ENCODE assay signal across 30 mouse cellular contexts in genomic region chr2:122618719-122619118, GRCm38 (mm10). TPM values are rescaled to one million over a fixed set of nuclear protein-coding genes. Genes with fewer than 3 reads are reported as not detected.
DNase-seq lines count a peak whose midpoint lies in the region; ATAC-seq and TF ChIP-seq lines count a peak whose summit lies in the region.
"Had no signal": no experiment of that assay in that cellular context is flagged by ENCODE, and none has a peak within 500 bp of the region (broad histone marks: within the 10 kb centered on the region; RNA-seq: fewer than 3 reads in every experiment).

No protein-coding gene starts in this region.

- no peak overlapping the region for H3K4me3 ChIP-seq in hindbrain, embryonic 12.5 days
- H3K4me3 ChIP-seq in hindbrain, embryonic 10.5 days = no peak overlapping the region
- H3K4me3 ChIP-seq in testis, adult 2 months (ENCODE audit: control insufficient read depth, low read depth, low read length) = no peak overlapping the region
- H3K4me3 ChIP-seq in hindbrain, embryonic 16.5 days (ENCODE audit: low read length) = no peak overlapping the region
- no peak overlapping the region for H3K4me3 ChIP-seq in midbrain, embryonic 16.5 days (ENCODE audit: low read depth, low read length)
- H3K4me3 ChIP-seq: embryonic facial prominence, embryonic 12.5 days; heart, embryonic 13.5 days; hindbrain, embryonic 15.5 days; liver, embryonic 12.5 days; megakaryocyte, embryonic 14.5 days had no signal

- DNase-seq in hindbrain, embryonic 10.5 days (ENCODE audit: low spot score) = no peak
- DNase-seq in testis, postnatal 14 days (ENCODE audit: low spot score) = no peak
- DNase-seq in spleen, postnatal 36 days (ENCODE audit: low spot score in 2 of 2) = no peak
- DNase-seq: adrenal gland, postnatal 25 days; B cell, adult 2 months; cerebellum, adult 18-20 months; cerebellum, postnatal 10 days; heart, postnatal 14 days; kidney, postnatal 14 days; left cerebral cortex, postnatal 4 days; liver, postnatal 0 days; lung, postnatal 4 days; right cerebral cortex, postnatal 25 days had no signal

- H3K27me3 ChIP-seq in hindbrain, embryonic 12.5 days = no peaks in the 10 kb centered on the region
- 0 out of 2 replicates have a peak, but pooled peaks cover 4% of the 10 kb centered on the region for H3K27me3 ChIP-seq in hindbrain, embryonic 10.5 days (ENCODE audit: insufficient read depth, poor library complexity, severe bottlenecking)
- no peaks in the 10 kb centered on the region for H3K27me3 ChIP-seq in testis, adult 2 months (ENCODE audit: control insufficient read depth, insufficient read depth, low read length)
- H3K27me3 ChIP-seq in hindbrain, embryonic 16.5 days (replicated peaks; ENCODE audit: control insufficient read depth, insufficient read depth, low read length) = no peaks in the 10 kb centered on the region
- H3K27me3 ChIP-seq in midbrain, embryonic 16.5 days (ENCODE audit: control insufficient read depth, insufficient read depth, low read depth, low read length) = no peaks in the 10 kb centered on the region
- H3K27me3 ChIP-seq: embryonic facial prominence, embryonic 12.5 days; hindbrain, embryonic 15.5 days had no signal

- TF ChIP-seq POLR2A in testis, adult 2 months (IDR thresholded peaks at IDR 0.05; ENCODE audit: control insufficient read depth, low read depth, low read length) = no peak

- ATAC-seq in hindbrain, embryonic 12.5 days (ENCODE audit: low FRiP score) = 0 out of 2 replicates have a peak, but pooled peaks have one; percentile 50
- ATAC-seq in hindbrain, embryonic 16.5 days = peak; percentile 60; the same call in 1 of the 2 replicates
- peak; percentile 32; the same call in 1 of the 2 replicates for ATAC-seq in midbrain, embryonic 16.5 days
- no peak for ATAC-seq in megakaryocyte-erythroid progenitor cell, adult 5-6 weeks (replicated peaks; ENCODE audit: low FRiP score, low TSS enrichment, poor library complexity, severe bottlenecking)
- ATAC-seq: forebrain, embryonic 16.5 days; intestine, postnatal 0 days; liver, embryonic 12.5 days; liver, postnatal 0 days; lung, postnatal 0 days had no signal

- H3K9me3 ChIP-seq in hindbrain, embryonic 12.5 days (replicated peaks) = no peaks in the 10 kb centered on the region
- H3K9me3 ChIP-seq in hindbrain, embryonic 10.5 days = no peaks in the 10 kb centered on the region
- H3K9me3 ChIP-seq in hindbrain, embryonic 16.5 days (ENCODE audit: control insufficient read depth, low read length) = no peaks in the 10 kb centered on the region
- H3K9me3 ChIP-seq in midbrain, embryonic 16.5 days (replicated peaks; ENCODE audit: control insufficient read depth, low read length, poor library complexity, severe bottlenecking) = no peaks in the 10 kb centered on the region
- H3K9me3 ChIP-seq: embryonic facial prominence, embryonic 12.5 days; heart, embryonic 13.5 days; hindbrain, embryonic 15.5 days; liver, embryonic 12.5 days had no signal

- 40% methylated on average over 4 of the region's 4 CpGs for WGBS in hindbrain, embryonic 12.5 days
- WGBS in hindbrain, embryonic 10.5 days = 27% methylated on average over 4 of the region's 4 CpGs
- WGBS in hindbrain, embryonic 16.5 days = 32% methylated on average over 4 of the region's 4 CpGs
- 14% methylated on average over 4 of the region's 4 CpGs for WGBS in midbrain, embryonic 16.5 days

- no peak overlapping the region for H3K4me2 ChIP-seq in hindbrain, embryonic 12.5 days (replicated peaks)
- no peak overlapping the region for H3K4me2 ChIP-seq in hindbrain, embryonic 16.5 days (ENCODE audit: low read length)
- H3K4me2 ChIP-seq in midbrain, embryonic 16.5 days (ENCODE audit: low read length) = no peak overlapping the region
- H3K4me2 ChIP-seq: embryonic facial prominence, embryonic 12.5 days; heart, embryonic 13.5 days; hindbrain, embryonic 15.5 days; liver, embryonic 12.5 days had no signal

- H3K4me1 ChIP-seq in hindbrain, embryonic 12.5 days = no peaks in the 10 kb centered on the region
- H3K4me1 ChIP-seq in hindbrain, embryonic 10.5 days (replicated peaks) = peaks cover 13% of the 10 kb centered on the region; the same call in 1 of the 2 replicates
- H3K4me1 ChIP-seq in testis, adult 2 months (ENCODE audit: control insufficient read depth, insufficient read depth, low read length) = no peaks in the 10 kb centered on the region
- peaks cover 2% of the 10 kb centered on the region; the same call in 1 of the 2 replicates for H3K4me1 ChIP-seq in hindbrain, embryonic 16.5 days (ENCODE audit: control insufficient read depth, insufficient read depth, low read depth, low read length)
- no peaks in the 10 kb centered on the region for H3K4me1 ChIP-seq in midbrain, embryonic 16.5 days (ENCODE audit: control insufficient read depth, insufficient read depth, low read length)
- H3K4me1 ChIP-seq: embryonic facial prominence, embryonic 12.5 days; liver, embryonic 12.5 days; megakaryocyte, embryonic 14.5 days had no signal

- no peak for TF ChIP-seq CTCF in testis, adult 2 months (IDR thresholded peaks at IDR 0.05; ENCODE audit: control insufficient read depth, insufficient read depth, insufficient replicate concordance, low read depth, low read length)

- no peak overlapping the region for H3K27ac ChIP-seq in hindbrain, embryonic 12.5 days
- H3K27ac ChIP-seq in hindbrain, embryonic 10.5 days = no peak overlapping the region
- 0 out of 2 replicates have a peak overlapping the region, but pooled peaks have one; percentile 40 for H3K27ac ChIP-seq in testis, adult 2 months (ENCODE audit: control insufficient read depth, insufficient read depth, low read depth, low read length)
- H3K27ac ChIP-seq in hindbrain, embryonic 16.5 days (ENCODE audit: low read depth, low read length) = no peak overlapping the region
- H3K27ac ChIP-seq in midbrain, embryonic 16.5 days (ENCODE audit: low read length) = no peak overlapping the region
- H3K27ac ChIP-seq: embryonic facial prominence, embryonic 12.5 days; heart, embryonic 13.5 days; hindbrain, embryonic 15.5 days; liver, embryonic 12.5 days; stomach, postnatal 0 days had no signal

- no peaks in the 10 kb centered on the region for H3K36me3 ChIP-seq in hindbrain, embryonic 12.5 days
- no peaks in the 10 kb centered on the region for H3K36me3 ChIP-seq in hindbrain, embryonic 10.5 days
- no peaks in the 10 kb centered on the region for H3K36me3 ChIP-seq in testis, adult 2 months (ENCODE audit: control insufficient read depth, insufficient read depth, low read length)
- H3K36me3 ChIP-seq in hindbrain, embryonic 16.5 days (ENCODE audit: control insufficient read depth, insufficient read depth, low read length) = no peaks in the 10 kb centered on the region
- no peaks in the 10 kb centered on the region for H3K36me3 ChIP-seq in midbrain, embryonic 16.5 days (ENCODE audit: control insufficient read depth, insufficient read depth, low read length)
- H3K36me3 ChIP-seq: embryonic facial prominence, embryonic 12.5 days; heart, embryonic 13.5 days; hindbrain, embryonic 15.5 days; liver, embryonic 12.5 days had no signal

- H3K9ac ChIP-seq in hindbrain, embryonic 12.5 days = 0 out of 2 replicates have a peak overlapping the region, but pooled peaks have one; percentile 19
- H3K9ac ChIP-seq in hindbrain, embryonic 16.5 days (ENCODE audit: low read depth, low read length) = no peak overlapping the region
- no peak overlapping the region for H3K9ac ChIP-seq in midbrain, embryonic 16.5 days (ENCODE audit: low read depth, low read length)
- H3K9ac ChIP-seq: embryonic facial prominence, embryonic 12.5 days; heart, embryonic 13.5 days; hindbrain, embryonic 15.5 days; liver, embryonic 12.5 days; liver, postnatal 0 days had no signal

RNA-seq across cellular contexts. Expression of gene Gatm, which starts 7.6 kb away (rescaled TPM):
- polyA plus RNA-seq in hindbrain, embryonic 12.5 days (2016; fragmentation: Nextera tagmentation; extraction: Ambion mirVana) = 18.1 and 21.4 TPM in 2 replicates
- polyA plus RNA-seq in hindbrain, embryonic 10.5 days (2016; fragmentation: Nextera tagmentation; extraction: Ambion mirVana) = 10.9 and 14.5 TPM in 2 replicates
- 63.3 and 94.7 TPM in 2 replicates for polyA plus RNA-seq in testis, adult 2 months (2012; rRNA removed)
- 59.9 and 61.8 TPM in 2 replicates for polyA plus RNA-seq in hindbrain, embryonic 16.5 days (2015; fragmentation: Nextera tagmentation; extraction: Ambion mirVana)
- 45.2 and 56.3 TPM in 2 replicates for polyA plus RNA-seq in midbrain, embryonic 16.5 days (2015; fragmentation: Nextera tagmentation; extraction: Ambion mirVana)
- 154 and 166 TPM in 2 replicates for total RNA-seq in megakaryocyte-erythroid progenitor cell, adult 5-6 weeks (2014; fragmentation: Nextera tagmentation)
- 110 and 122 TPM in 2 replicates for total RNA-seq in megakaryocyte-erythroid progenitor cell, adult 5-6 weeks (2017)

RNA-seq across cellular contexts. Expression of gene AA467197, which starts 18.1 kb away (rescaled TPM):
- polyA plus RNA-seq in hindbrain, embryonic 12.5 days (2016; fragmentation: Nextera tagmentation; extraction: Ambion mirVana) = 0.34 and 0.84 TPM in 2 replicates
- polyA plus RNA-seq in hindbrain, embryonic 10.5 days (2016; fragmentation: Nextera tagmentation; extraction: Ambion mirVana) = 0.21 and 0.47 TPM in 2 replicates
- 137 and 157 TPM in 2 replicates for polyA plus RNA-seq in testis, adult 2 months (2012; rRNA removed)
- polyA plus RNA-seq in hindbrain, embryonic 16.5 days (2015; fragmentation: Nextera tagmentation; extraction: Ambion mirVana) = 0.69 and 0.91 TPM in 2 replicates
- polyA plus RNA-seq in midbrain, embryonic 16.5 days (2015; fragmentation: Nextera tagmentation; extraction: Ambion mirVana) = 0.30 TPM in 1 of 2 replicates, not detected in the other
- total RNA-seq in megakaryocyte-erythroid progenitor cell, adult 5-6 weeks (2014; fragmentation: Nextera tagmentation) = not detected in 2 replicates
- total RNA-seq in megakaryocyte-erythroid progenitor cell, adult 5-6 weeks (2017) = 2.2 and 2.6 TPM in 2 replicates
- total RNA-seq: gastrocnemius, postnatal 4 days; layer of hippocampus, postnatal 14 days; left cerebral cortex, postnatal 4 days had no signal
- polyA plus RNA-seq: forebrain, embryonic 16.5 days; kidney, embryonic 14.5 days had no signal

Comparison
In these comparisons a context has a peak if more than half of its experiments do, and no peak if none do; other contexts are left out.
1. RNA of gene AA467197, which starts 18.1 kb away (polyA plus RNA-seq): 137 to 157 TPM in testis, adult 2 months; 0.69 to 0.91 TPM in hindbrain, embryonic 16.5 days, 0.34 to 0.84 TPM in hindbrain, embryonic 12.5 days, 0.21 to 0.47 TPM in hindbrain, embryonic 10.5 days and 0.30 TPM in midbrain, embryonic 16.5 days; every median in the first group is over 10 times any median in the second.